Mouse (Mus musculus): Measurements from ENCODE around the gene Ldb2.

DNA sequence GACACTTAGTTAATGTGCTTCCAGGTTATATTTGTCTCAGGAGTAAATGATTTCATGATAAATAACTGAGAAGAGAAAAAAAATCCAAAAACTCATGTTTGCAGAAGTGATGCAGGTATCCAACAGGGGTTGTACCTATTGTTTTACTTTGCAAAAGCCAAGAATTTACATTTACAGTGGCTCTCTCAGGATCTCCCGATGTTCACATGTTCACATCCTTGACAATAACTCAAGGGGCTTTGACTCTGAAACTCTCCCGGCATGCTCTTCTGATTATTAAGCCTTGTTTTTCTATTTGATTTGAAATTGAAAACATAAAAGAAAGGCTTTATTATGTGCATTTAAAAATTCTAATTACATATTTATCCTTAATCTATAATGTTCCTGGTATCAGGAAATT lies 260.8 kb downstream of the Ldb2 start:
- TF ChIP-seq CTCF (conservative IDR thresholded peaks at IDR 0.05; ENCODE audit: low read length) (no peak), NANOG (IDR thresholded peaks at IDR 0.05; ENCODE audit: borderline replicate concordance, low read length) (no peak)
